Mouse (Mus musculus): Measurements from ENCODE around the gene Sh3d19. TPM values are rescaled to one million over a fixed set of nuclear protein-coding genes. Genes with fewer than 3 reads are reported as not detected.

Sh3d19 gene
- polyA plus RNA-seq, 1 experiment from 2014 or later: 13.9 TPM

DNA sequence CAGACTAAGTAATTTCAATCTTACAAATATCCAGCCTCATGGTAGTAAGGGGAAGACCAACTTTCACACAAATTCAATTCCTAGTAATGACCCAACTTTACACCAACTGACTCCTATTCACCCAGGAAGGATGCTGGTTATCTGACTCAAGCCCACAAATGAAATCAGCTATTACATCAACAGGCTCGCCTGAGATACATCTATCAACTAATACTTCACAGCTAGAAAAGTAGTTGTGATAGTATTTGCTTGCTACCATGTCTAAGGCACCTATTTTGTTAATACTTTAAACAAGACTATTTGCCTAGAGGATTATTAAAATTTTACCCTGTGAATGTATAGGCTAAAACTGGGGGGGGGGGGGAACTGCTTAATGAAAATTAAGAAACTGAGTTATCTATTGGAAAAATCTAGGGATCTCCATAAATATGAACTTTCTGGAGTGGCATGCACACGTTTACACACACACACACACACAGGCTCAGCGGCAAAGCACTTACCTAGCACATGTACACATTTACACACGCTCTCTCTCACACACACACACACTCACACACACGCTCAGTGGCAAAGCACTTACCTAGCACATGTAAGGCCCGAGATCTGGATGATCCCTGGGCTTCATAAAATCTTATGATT lies 166.1 kb downstream of the Sh3d19 start:
- ATAC-seq (ENCODE audit: low FRiP score): no peak
- H3K4me2 ChIP-seq (replicated peaks): no peak overlapping the region
- H3K27me3 ChIP-seq: no peaks in the 10 kb centered on the region
- no peaks in the 10 kb centered on the region for H3K9me3 ChIP-seq (replicated peaks)
- peaks cover 10% of the 10 kb centered on the region for H3K4me1 ChIP-seq
- no peak overlapping the region for H3K4me3 ChIP-seq
- H3K27ac ChIP-seq: no peak overlapping the region
- no peak overlapping the region for H3K9ac ChIP-seq
- H3K36me3 ChIP-seq: peaks cover 60% of the 10 kb centered on the region
- 94% methylated on average over 6 of the region's 6 CpGs for WGBS

DNA sequence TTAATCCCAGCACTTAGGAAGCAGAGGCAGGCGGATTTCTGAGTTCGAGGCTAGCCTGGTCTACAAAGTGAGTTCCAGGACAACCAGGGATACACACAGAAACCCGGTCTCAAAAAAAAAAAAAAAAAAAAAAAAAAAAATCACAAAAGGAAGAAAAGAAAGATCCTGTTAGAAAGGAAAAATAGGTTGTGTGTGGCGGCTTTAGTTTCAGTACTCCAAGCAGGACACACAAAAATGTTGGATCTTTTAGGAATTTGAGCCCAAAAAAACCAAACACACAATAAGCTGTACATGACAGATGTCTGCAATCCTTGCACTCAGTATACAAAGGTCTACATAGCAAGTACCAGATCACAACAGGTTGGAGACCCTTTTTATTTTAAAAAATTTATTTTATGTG lies 168.8 kb downstream of the Sh3d19 start:
- Histone ChIP-seq H3K4me3 (no peak overlapping the region), H3K27ac (no peak overlapping the region), H3K9me3 (replicated peaks) (no peaks in the 10 kb centered on the region), H3K36me3 (peaks cover 59% of the 10 kb centered on the region), H3K27me3 (no peaks in the 10 kb centered on the region), H3K4me1 (peaks cover 17% of the 10 kb centered on the region), H3K9ac (no peak overlapping the region), H3K4me2 (replicated peaks) (no peak overlapping the region)
- WGBS: 90% methylated on average over 4 of the region's 4 CpGs
- ATAC-seq (ENCODE audit: low FRiP score): no peak

- peaks cover 43% of the 10 kb centered on the region for H3K36me3 ChIP-seq
- H3K27ac ChIP-seq: no peak overlapping the region
- WGBS: 14% methylated on average over 7 of the region's 7 CpGs
- no peak for ATAC-seq (ENCODE audit: low FRiP score)
- peak overlapping the region; percentile 93 for H3K4me3 ChIP-seq
- H3K4me2 ChIP-seq (replicated peaks): peak overlapping the region; percentile 85
- no peaks in the 10 kb centered on the region for H3K27me3 ChIP-seq
- H3K9me3 ChIP-seq (replicated peaks): no peaks in the 10 kb centered on the region
- H3K4me1 ChIP-seq: peaks cover 17% of the 10 kb centered on the region
- peak overlapping the region; percentile 99 for H3K9ac ChIP-seq
Measured at GRCm38 (mm10) chr3:86141366-86141765, 170.5 kb downstream of the Sh3d19 start.

DNA sequence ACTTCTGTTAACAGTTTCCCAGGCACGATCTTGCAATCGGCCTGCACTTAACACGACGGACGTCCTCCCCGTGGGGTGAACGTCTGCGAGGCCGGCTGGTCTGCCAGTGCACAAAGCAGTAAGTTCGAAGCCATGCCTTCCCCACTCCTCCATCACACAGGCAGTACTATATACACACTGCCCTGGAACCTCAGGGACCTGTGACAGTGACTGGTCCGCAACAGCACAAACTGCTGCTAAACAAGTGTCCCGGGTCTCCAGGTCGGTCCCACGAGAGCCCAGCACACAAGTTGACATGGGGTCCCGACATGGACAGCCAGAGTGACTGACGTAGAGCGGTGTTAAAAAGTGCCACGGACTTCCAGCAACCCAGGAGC lies 171.0 kb downstream of the Sh3d19 start:
- Histone ChIP-seq H3K9me3 (replicated peaks) (no peaks in the 10 kb centered on the region), H3K4me1 (peaks cover 17% of the 10 kb centered on the region), H3K27me3 (no peaks in the 10 kb centered on the region), H3K4me2 (replicated peaks) (peak overlapping the region; percentile 85), H3K36me3 (peaks cover 38% of the 10 kb centered on the region), H3K9ac (peak overlapping the region; percentile 99), H3K4me3 (peak overlapping the region; percentile 93), H3K27ac (peak overlapping the region; percentile 92)
- ATAC-seq (ENCODE audit: low FRiP score): peak; percentile 36
- WGBS: under 1% methylated on average over 18 of the region's 18 CpGs

DNA sequence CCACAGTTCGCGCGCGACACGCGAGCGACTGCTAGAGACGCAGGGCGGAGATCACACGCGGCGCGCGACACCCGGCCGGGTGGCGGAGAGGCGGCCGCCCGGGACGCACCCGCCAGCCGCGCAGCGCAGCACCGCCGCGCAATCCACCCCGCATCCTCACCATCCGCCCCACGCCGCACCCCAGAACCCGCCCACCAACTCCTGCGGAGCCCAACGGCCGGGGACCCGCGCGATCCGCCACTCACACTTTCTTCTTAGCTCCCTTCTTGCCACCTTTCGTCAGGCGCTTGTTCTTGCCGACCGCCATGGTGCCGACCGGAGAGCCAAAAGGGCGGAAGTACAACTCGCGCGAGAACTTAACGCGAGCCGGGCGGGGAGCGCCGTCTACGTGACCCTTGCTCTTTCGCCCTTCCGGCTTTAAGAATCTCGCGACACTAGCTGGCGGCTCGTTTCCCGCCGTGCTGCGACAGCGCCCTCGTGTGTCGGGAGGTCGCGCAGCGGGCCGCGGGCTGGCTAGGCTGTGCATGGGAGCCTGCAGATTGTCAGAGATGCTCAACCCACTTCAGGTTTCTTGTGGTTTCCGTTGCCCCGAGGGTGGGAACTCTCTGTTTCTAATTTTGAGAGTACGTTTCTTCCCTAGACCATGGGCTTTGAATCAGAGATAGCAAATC lies 171.5 kb downstream of the Sh3d19 start, which contains the start of gene Rps3a1:
Gene Rps3a1 (minus strand): TSS at position 440 of the 671 bp plus-strand sequence.
- no peaks in the 10 kb centered on the region for H3K27me3 ChIP-seq
- peak within 1 kb of the TSS; percentile 99 for H3K9ac ChIP-seq
- H3K27ac ChIP-seq: peak within 1 kb of the TSS; percentile 92
- H3K4me3 ChIP-seq: peak within 1 kb of the TSS; percentile 93
- H3K9me3 ChIP-seq (replicated peaks): no peaks in the 10 kb centered on the region
- peaks cover 34% of the 10 kb centered on the region for H3K36me3 ChIP-seq
- ATAC-seq (ENCODE audit: low FRiP score): peak; percentile 97
- H3K4me1 ChIP-seq: peaks cover 17% of the 10 kb centered on the region
- H3K4me2 ChIP-seq (replicated peaks): peak within 1 kb of the TSS; percentile 85
- under 1% methylated on average over 77 of the region's 77 CpGs for WGBS

GRCm38 (mm10) chr3:86142934-86143317 lies 172.0 kb downstream of the Sh3d19 start:
- ATAC-seq (ENCODE audit: low FRiP score): peak; percentile 40
- Histone ChIP-seq H3K9ac (0 out of 2 replicates have a peak overlapping the region, but pooled peaks have one; percentile 4), H3K4me2 (replicated peaks) (peak overlapping the region; percentile 34), H3K27me3 (no peaks in the 10 kb centered on the region), H3K9me3 (replicated peaks) (no peaks in the 10 kb centered on the region), H3K27ac (no peak overlapping the region), H3K4me3 (peak overlapping the region; percentile 93; the same call in 1 of the 2 replicates), H3K4me1 (peaks cover 17% of the 10 kb centered on the region), H3K36me3 (peaks cover 28% of the 10 kb centered on the region)
- 42% methylated on average over 6 of the region's 6 CpGs for WGBS

DNA sequence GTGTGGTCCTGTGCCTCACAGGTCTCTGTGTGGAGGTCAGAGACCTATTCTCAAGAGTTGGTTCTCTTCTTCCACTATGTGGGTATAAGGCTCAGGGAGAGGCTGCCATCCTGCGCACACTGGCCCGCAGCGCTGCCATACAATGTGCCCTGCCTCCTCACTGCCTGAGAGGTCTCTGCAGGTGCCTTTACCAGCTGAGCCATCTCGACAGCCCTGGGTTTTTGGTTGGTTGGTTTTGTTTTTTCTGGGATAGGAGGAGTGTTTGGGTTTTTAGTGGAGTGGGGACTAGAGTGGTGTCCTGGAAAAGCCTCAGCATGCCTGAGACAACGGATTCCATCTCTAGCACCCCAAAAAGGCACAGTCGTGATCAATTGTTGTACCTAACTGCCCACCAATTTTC lies 172.4 kb downstream of the Sh3d19 start:
- H3K4me1 ChIP-seq: peaks cover 17% of the 10 kb centered on the region
- H3K4me2 ChIP-seq (replicated peaks): no peak overlapping the region
- H3K9me3 ChIP-seq (replicated peaks): no peaks in the 10 kb centered on the region
- no peaks in the 10 kb centered on the region for H3K27me3 ChIP-seq
- 0 out of 2 replicates have a peak overlapping the region, but pooled peaks have one; percentile 4 for H3K9ac ChIP-seq
- no peak overlapping the region for H3K27ac ChIP-seq
- WGBS: 83% methylated on average over 6 of the region's 6 CpGs
- no peak overlapping the region for H3K4me3 ChIP-seq
- 0 out of 2 replicates have a peak, but pooled peaks have one; percentile 11 for ATAC-seq (ENCODE audit: low FRiP score)
- H3K36me3 ChIP-seq: peaks cover 24% of the 10 kb centered on the region

DNA sequence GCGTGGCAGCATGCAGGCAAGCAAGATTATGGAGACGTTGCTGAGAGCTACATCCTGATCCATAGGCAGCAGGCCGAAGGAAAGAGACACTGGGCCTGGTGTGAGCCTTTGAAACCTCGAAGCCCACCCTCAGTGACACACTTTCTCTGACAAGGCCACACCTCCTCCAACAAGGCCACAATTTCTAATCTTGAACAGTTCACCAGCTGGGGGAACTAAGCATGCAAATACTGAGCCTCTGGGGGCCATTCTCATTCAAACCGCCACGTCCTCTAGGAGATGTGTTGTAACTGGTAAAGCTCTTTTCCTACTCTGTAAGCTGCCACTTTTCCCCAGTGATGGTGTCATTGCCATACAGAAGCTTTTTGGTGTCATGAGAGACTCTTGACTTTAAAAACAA lies 178.2 kb downstream of the Sh3d19 start:
- H3K27me3 ChIP-seq: no peaks in the 10 kb centered on the region
- no peak overlapping the region for H3K4me2 ChIP-seq (replicated peaks)
- no peaks in the 10 kb centered on the region for H3K36me3 ChIP-seq
- no peak overlapping the region for H3K4me3 ChIP-seq
- H3K4me1 ChIP-seq: 0 out of 2 replicates have a peak, but pooled peaks cover 5% of the 10 kb centered on the region
- H3K9ac ChIP-seq: no peak overlapping the region
- H3K27ac ChIP-seq: no peak overlapping the region
- no peaks in the 10 kb centered on the region for H3K9me3 ChIP-seq (replicated peaks)
- no peak for ATAC-seq (ENCODE audit: low FRiP score)
- 78% methylated on average over 6 of the region's 6 CpGs for WGBS

- ATAC-seq (ENCODE audit: low FRiP score): no peak
- Histone ChIP-seq H3K4me1 (0 out of 2 replicates have a peak, but pooled peaks cover 5% of the 10 kb centered on the region), H3K4me2 (replicated peaks) (no peak overlapping the region), H3K9me3 (replicated peaks) (no peaks in the 10 kb centered on the region), H3K9ac (no peak overlapping the region), H3K27ac (no peak overlapping the region), H3K36me3 (no peaks in the 10 kb centered on the region), H3K27me3 (no peaks in the 10 kb centered on the region), H3K4me3 (no peak overlapping the region)
- 78% methylated on average over 9 of the region's 9 CpGs for WGBS
Measured at GRCm38 (mm10) chr3:86149521-86149920, 178.6 kb downstream of the Sh3d19 start.

DNA sequence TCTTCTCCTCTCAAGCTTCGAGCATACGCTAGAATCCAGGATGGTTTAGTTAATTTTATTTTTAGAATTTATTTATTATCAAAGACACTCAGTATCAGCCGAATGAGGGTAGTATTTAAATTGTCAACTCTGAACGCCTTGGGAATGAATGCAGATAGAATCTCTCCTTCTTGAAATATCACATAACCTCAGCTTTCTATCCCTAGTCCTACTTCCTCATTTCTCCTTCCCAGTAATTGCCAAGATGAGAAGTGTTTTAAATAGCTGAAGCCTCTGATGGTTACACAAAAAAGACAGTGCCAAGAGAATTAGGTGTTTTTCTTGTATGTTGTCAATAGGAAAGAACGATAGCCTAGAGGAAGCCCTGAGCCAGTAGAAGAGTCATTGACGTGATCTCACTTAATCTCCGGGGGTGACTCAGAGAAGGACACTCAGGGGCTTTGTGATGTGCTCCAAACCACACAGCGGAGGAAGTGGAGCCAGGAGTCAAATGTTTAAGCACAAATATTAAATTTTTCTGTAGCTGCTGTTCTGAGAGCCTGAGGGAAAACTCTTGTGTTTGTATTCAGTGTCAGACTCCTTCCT lies 198.0 kb downstream of the Sh3d19 start:
- WGBS: 84% methylated on average over 8 of the region's 8 CpGs
- ATAC-seq (ENCODE audit: low FRiP score): no peak
- no peak overlapping the region for H3K4me2 ChIP-seq (replicated peaks)
- H3K27me3 ChIP-seq: no peaks in the 10 kb centered on the region
- no peaks in the 10 kb centered on the region for H3K4me1 ChIP-seq
- no peak overlapping the region for H3K4me3 ChIP-seq
- no peaks in the 10 kb centered on the region for H3K36me3 ChIP-seq
- no peak overlapping the region for H3K27ac ChIP-seq
- no peak overlapping the region for H3K9ac ChIP-seq
- no peaks in the 10 kb centered on the region for H3K9me3 ChIP-seq (replicated peaks)

DNA sequence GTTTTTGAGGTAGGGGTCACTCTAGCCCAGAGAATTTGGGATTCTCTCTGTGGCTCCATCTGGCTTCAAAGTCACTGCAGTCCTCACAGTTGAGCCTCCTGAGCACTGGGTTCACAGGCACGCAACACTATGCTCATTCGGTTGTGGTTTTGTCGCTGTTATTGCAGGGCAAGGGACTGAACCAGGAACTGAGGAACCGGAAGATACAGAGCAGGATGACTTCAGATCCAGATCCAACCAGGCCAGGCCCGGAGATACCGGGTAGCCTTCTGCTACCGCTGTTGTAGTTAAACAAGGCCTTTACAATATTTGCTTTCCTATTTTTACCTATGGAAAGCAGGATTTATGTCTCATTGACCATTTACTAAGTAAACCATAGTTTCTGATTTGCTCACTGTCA lies 208.8 kb downstream of the Sh3d19 start:
- Histone ChIP-seq H3K27ac (no peak overlapping the region), H3K36me3 (no peaks in the 10 kb centered on the region), H3K4me3 (no peak overlapping the region), H3K4me2 (replicated peaks) (no peak overlapping the region), H3K4me1 (no peaks in the 10 kb centered on the region), H3K9ac (no peak overlapping the region), H3K9me3 (replicated peaks) (no peaks in the 10 kb centered on the region), H3K27me3 (no peaks in the 10 kb centered on the region)
- ATAC-seq (ENCODE audit: low FRiP score): no peak
- WGBS: 86% methylated on average over 7 of the region's 7 CpGs
